Mouse (Mus musculus) midbrain, embryonic 11.5 days (tissue): Measurements from ENCODE around the gene Coasy. TPM values are rescaled to one million over a fixed set of nuclear protein-coding genes. Genes with fewer than 3 reads are reported as not detected.
A peak's percentile ranks its signal among the peaks of the same experiment; 100 is the strongest.

Experiments
- ATAC-seq: fragments of 200-750 bp; cut with Nextera tagmentation; 2 replicates; pipeline ENCODE4 v1.8.0; 2017; ENCODE audit warnings: moderate TSS enrichment, moderate library complexity; ENCODE audit not compliant: low FRiP score
- DNase-seq: peaks from one replicate; pipeline ENCODE4 v3.0.0; 2015; ENCODE audit warnings: low spot score; ENCODE audit errors: missing footprints
- H3K27ac ChIP-seq: fragments of 300-500 bp; sonication (generic); 2 replicates; pipeline ENCODE4 v1.5.1; 2014; ENCODE audit warnings: low read depth, low read length
- H3K27me3 ChIP-seq: fragments of 300-500 bp; sonication (generic); 2 replicates; pipeline ENCODE4 v1.6.1; 2014; ENCODE audit warnings: mild to moderate bottlenecking, low read length, moderate library complexity, mixed read lengths; ENCODE audit not compliant: control insufficient read depth, insufficient read depth
- H3K36me3 ChIP-seq: fragments of 300-500 bp; sonication (generic); 2 replicates; pipeline ENCODE4 v1.6.1; 2014; ENCODE audit warnings: mild to moderate bottlenecking, low read length, moderate library complexity, mixed read lengths; ENCODE audit not compliant: control insufficient read depth, insufficient read depth
- H3K4me1 ChIP-seq: fragments of 300-500 bp; sonication (generic); 2 replicates; pipeline ENCODE4 v1.6.1; 2014; ENCODE audit warnings: low read length; ENCODE audit not compliant: control insufficient read depth, insufficient read depth
- H3K4me2 ChIP-seq: fragments of 300-500 bp; sonication (generic); 2 replicates; pipeline ENCODE4 v1.6.1; 2014; ENCODE audit warnings: mild to moderate bottlenecking, moderate library complexity
- H3K4me3 ChIP-seq: fragments of 300-500 bp; sonication (generic); 2 replicates; pipeline ENCODE4 v1.5.1; 2014; ENCODE audit warnings: low read depth, low read length
- H3K9ac ChIP-seq: fragments of 300-500 bp; sonication (generic); 2 replicates; pipeline ENCODE4 v1.6.1; 2014; ENCODE audit warnings: low read length
- H3K9me3 ChIP-seq: fragments of 300-500 bp; sonication (generic); 2 replicates; pipeline ENCODE4 v1.6.1; 2016; ENCODE audit warnings: low read length; ENCODE audit not compliant: control insufficient read depth
- WGBS: fragments of 180-500 bp; shearing (Covaris S2); extraction: QIAGEN DNeasy Blood & Tissue Kit; methylation state at CpG from one replicate; pipeline ENCODE4 v1.1.7; 2014; 5-methylcytosine and 5-hydroxymethylcytosine counted together
- polyA plus RNA-seq: library from polyadenylated mRNA; unstranded; fragments of >200 nt; fragmentation: Nextera tagmentation; extraction: Ambion mirVana; gene quantifications from 2 replicates; pipeline ENCODE4 v1.2.1, GENCODE M21; 2014

Coasy gene
- polyA plus RNA-seq, 1 experiment from 2014 or later = 53.3 TPM

DNA sequence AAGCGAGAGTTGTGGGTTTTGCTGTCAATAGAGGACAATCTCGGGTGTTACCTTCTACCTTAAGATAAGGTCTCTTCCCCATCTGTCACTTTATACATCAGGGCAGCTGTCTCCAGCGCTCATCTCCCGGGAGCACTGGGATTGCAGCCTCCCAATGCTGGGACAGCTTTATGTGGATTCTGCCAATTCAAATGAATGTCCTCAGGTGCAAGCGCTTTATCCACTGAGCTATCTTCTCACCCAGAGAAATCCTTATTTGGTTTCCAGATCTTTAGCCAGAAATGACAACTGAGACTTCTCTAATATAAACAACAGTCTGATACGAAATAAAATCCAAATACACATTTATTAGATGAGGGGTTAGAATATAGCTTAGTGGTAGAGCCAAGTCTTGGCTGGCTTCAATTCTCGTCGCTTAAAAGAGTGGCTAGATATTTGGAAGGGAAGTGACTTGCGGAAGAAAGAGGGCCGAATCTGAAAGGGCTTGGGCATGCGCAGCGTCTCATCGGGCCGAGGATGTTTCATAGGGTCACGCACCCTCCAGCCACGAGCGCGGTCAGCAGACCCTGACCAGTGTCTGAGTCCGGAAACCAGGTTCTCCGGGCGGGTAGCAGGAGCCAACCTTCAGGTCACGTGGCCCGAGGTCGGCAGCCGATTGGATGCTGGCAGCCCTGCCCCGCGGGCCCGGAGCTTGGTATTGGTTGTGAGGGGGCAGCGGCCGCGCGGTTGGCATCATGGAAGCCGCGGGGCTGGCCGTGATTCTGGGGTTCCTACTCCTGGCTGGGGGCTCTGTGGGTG, 12.8 kb upstream of the Coasy start, which contains the start of gene Naglu:
Gene Naglu, plus strand, starts transcription at position 622 of the 798 bp plus-strand sequence.
- peak; percentile 98 for DNase-seq
- Histone ChIP-seq H3K9ac (peak within 1 kb of the TSS; percentile 86), H3K27me3 (peaks cover 2% of the 10 kb centered on the region; the same call in 1 of the 2 replicates), H3K4me2 (peak within 1 kb of the TSS; percentile 99), H3K4me1 (peaks cover 7% of the 10 kb centered on the region), H3K4me3 (peak within 1 kb of the TSS; percentile 82), H3K9me3 (no peaks in the 10 kb centered on the region), H3K36me3 (no peaks in the 10 kb centered on the region), H3K27ac (no peak within 1 kb of the TSS)
- WGBS = 4% methylated on average over 35 of the region's 35 CpGs
- ATAC-seq = peak; percentile 92

DNA sequence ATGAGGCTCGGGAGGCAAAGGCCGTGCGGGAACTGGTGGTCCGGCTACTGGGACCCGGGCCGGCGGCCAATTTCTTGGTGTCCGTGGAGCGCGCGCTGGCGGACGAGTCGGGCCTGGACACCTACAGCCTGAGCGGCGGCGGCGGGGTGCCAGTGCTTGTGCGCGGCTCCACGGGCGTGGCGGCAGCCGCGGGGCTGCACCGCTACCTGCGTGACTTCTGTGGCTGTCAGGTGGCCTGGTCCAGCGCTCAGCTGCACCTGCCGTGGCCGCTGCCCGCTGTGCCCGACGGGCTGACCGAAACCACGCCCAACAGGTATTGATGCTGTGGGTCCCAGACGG, 12.2 kb upstream of the Coasy start:
- DNase-seq = no peak
- H3K4me1 ChIP-seq = peaks cover 7% of the 10 kb centered on the region
- WGBS = under 1% methylated on average over 34 of the region's 36 CpGs
- no peaks in the 10 kb centered on the region for H3K36me3 ChIP-seq
- no peaks in the 10 kb centered on the region for H3K9me3 ChIP-seq
- peak overlapping the region; percentile 82 for H3K4me3 ChIP-seq
- no peak overlapping the region for H3K27ac ChIP-seq
- ATAC-seq = peak; percentile 73
- H3K27me3 ChIP-seq = peaks cover 2% of the 10 kb centered on the region; the same call in 1 of the 2 replicates
- peak overlapping the region; percentile 86 for H3K9ac ChIP-seq
- H3K4me2 ChIP-seq = peak overlapping the region; percentile 99

DNA sequence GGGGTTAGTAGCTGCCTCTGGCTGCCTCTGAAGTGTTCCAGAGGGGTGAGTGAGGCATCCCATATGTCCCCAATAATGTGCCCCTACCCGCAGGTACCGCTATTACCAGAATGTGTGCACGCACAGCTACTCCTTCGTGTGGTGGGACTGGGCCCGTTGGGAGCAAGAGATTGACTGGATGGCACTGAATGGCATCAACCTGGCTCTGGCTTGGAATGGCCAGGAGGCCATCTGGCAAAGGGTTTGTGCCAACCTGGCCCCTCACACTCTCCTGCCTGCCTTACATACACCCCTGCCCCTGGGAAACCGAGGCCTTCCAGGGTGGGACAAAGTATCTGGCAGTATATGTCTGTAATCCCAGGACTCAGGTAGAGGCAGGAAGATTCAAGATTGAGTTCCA, 11.4 kb upstream of the Coasy start:
- Histone ChIP-seq H3K4me2 (peak overlapping the region; percentile 99; the same call in 1 of the 2 replicates), H3K4me3 (no peak overlapping the region), H3K9me3 (no peaks in the 10 kb centered on the region), H3K36me3 (no peaks in the 10 kb centered on the region), H3K27ac (no peak overlapping the region), H3K9ac (peak overlapping the region; percentile 86; the same call in 1 of the 2 replicates), H3K4me1 (peaks cover 7% of the 10 kb centered on the region), H3K27me3 (peaks cover 2% of the 10 kb centered on the region; the same call in 1 of the 2 replicates)
- DNase-seq (no peak), ATAC-seq (no peak)
- WGBS = 81% methylated on average over 6 of the region's 6 CpGs

DNA sequence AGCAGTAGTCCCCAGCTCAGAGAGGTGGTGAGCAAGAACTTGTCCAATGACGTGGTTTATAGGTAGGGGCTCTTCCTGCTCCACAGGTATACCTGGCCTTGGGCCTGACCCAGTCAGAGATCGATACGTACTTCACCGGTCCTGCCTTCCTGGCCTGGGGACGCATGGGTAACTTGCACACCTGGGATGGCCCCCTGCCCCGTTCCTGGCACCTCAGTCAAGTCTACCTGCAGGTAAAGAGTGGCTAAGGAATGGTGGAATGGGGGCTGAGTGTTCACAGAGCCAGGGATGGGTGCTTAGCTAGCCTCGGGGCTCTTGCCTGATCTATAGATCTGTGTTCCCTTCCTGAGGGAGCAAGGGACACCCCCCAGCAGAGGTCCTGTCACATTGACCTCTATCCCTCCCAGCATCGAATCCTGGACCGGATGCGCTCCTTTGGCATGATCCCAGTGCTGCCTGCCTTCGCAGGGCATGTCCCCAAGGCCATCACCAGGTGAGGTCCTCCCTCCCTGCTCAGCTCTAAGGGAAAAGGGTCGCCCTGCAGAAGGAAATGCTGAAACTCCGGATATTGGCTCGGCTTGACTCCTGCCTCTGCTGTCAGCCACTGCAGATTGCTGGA, 10.4 kb upstream of the Coasy start:
- H3K4me3 ChIP-seq = no peak overlapping the region
- WGBS = 75% methylated on average over 14 of the region's 14 CpGs
- no peak overlapping the region for H3K4me2 ChIP-seq
- H3K9me3 ChIP-seq = no peaks in the 10 kb centered on the region
- peaks cover 5% of the 10 kb centered on the region for H3K4me1 ChIP-seq
- H3K27me3 ChIP-seq = peaks cover 7% of the 10 kb centered on the region
- no peak overlapping the region for H3K27ac ChIP-seq
- DNase-seq = no peak
- H3K9ac ChIP-seq = no peak overlapping the region
- no peaks in the 10 kb centered on the region for H3K36me3 ChIP-seq
- no peak for ATAC-seq

DNA sequence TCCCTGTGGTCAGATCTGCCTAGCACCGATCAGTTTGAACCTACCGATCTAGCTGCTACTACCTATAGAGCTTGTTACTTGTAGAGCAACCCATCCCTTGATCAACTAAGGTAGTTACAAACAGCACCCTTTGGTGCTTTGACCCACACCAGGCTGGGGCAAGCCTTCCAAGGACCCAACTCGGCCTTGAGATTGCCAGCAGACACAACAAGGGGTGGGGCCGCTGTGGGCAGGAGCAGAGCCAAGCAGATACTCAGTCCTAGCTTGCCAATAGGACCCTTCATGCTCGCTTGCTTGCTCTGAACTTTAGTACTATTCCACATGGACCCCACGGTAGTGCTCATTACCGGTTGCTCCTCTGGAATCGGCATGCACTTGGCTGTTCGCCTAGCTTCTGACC, 4.2 kb upstream of the Coasy start, which contains the start of gene Hsd17b1:
Gene Hsd17b1, plus strand, starts transcription at position 291 of the 400 bp plus-strand sequence.
- no peak for ATAC-seq
- 70% methylated on average over 9 of the region's 9 CpGs for WGBS
- H3K4me1 ChIP-seq = peaks cover 4% of the 10 kb centered on the region
- no peak within 1 kb of the TSS for H3K4me3 ChIP-seq
- H3K9ac ChIP-seq = no peak within 1 kb of the TSS
- no peak within 1 kb of the TSS for H3K27ac ChIP-seq
- no peaks in the 10 kb centered on the region for H3K36me3 ChIP-seq
- peaks cover 50% of the 10 kb centered on the region for H3K27me3 ChIP-seq
- DNase-seq = no peak
- no peak within 1 kb of the TSS for H3K4me2 ChIP-seq
- H3K9me3 ChIP-seq = no peaks in the 10 kb centered on the region

DNA sequence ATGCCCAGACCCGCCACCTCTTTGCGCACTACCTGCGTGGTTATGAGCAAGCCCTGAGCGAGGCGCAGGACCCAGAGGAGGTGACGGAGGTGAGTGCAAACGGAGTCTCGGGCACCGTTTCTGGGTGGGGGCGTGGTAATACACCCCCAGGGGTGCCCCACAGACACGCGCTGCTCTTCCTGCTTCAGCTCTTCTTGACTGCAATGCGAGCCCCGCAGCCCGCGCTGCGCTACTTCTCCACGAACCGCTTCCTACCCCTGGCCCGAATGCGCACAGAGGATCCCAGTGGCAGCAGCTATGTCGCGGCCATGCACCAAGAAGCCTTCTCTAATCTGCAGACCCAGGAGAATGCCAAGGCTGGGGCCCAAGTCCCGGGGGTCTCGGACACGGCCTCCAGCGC, 2.6 kb upstream of the Coasy start:
- Histone ChIP-seq H3K4me3 (no peak overlapping the region), H3K9ac (no peak overlapping the region), H3K27me3 (peaks cover 50% of the 10 kb centered on the region), H3K4me1 (peaks cover 8% of the 10 kb centered on the region), H3K27ac (no peak overlapping the region), H3K4me2 (no peak overlapping the region), H3K36me3 (no peaks in the 10 kb centered on the region), H3K9me3 (no peaks in the 10 kb centered on the region)
- 1% methylated on average over 27 of the region's 27 CpGs for WGBS
- ATAC-seq (no peak), DNase-seq (no peak)

DNA sequence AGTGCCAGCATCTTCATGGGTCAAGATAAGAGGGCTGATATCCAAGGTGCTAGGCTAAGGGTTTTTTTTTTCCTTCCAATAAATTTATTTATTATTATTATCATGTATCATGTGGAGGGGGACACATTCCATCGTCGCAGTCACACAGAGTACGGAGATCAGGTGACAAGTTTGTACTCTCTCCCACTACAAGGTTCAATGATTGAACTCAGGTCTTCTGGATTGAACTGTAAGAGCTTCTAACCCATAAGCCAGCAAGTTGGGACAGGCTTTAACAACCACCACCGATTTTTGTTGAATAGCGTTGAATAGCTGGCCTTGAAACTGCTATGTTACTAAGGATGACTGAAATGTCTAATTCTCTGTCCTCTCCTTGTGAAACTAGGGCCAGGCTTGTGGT, 1.9 kb upstream of the Coasy start:
- Histone ChIP-seq H3K4me3 (no peak overlapping the region), H3K27ac (no peak overlapping the region), H3K27me3 (peaks cover 50% of the 10 kb centered on the region), H3K4me1 (peaks cover 8% of the 10 kb centered on the region), H3K4me2 (no peak overlapping the region), H3K36me3 (no peaks in the 10 kb centered on the region), H3K9ac (no peak overlapping the region), H3K9me3 (no peaks in the 10 kb centered on the region)
- DNase-seq (no peak), ATAC-seq (no peak)
- WGBS = 58% methylated on average over 5 of the region's 5 CpGs

DNA sequence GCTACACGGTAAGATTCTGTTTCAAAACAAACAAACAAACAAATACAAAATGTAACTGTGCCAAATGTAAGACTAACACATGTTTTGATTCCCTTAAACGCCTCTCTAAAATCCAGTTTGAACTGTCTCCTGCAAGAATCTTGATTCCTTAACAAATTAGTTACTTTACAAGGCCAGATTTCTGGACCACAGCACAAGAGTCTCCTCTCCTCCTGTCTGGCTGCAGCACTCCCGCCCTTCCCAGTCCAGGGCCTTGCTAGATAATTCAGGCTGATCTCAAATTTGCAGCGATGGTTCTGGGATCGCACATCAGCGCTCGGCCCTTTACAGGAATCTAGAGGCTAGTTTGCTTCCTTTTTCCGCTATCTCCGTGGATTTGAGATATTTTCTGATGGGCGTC, 706 bp upstream of the Coasy start:
- Histone ChIP-seq H3K4me1 (peaks cover 14% of the 10 kb centered on the region), H3K9ac (peak overlapping the region; percentile 91), H3K4me2 (peak overlapping the region; percentile 97), H3K27ac (peak overlapping the region; percentile 33; the same call in 1 of the 2 replicates), H3K36me3 (no peaks in the 10 kb centered on the region), H3K4me3 (peak overlapping the region; percentile 86), H3K9me3 (no peaks in the 10 kb centered on the region), H3K27me3 (peaks cover 47% of the 10 kb centered on the region)
- 5% methylated on average over 10 of the region's 10 CpGs for WGBS
- DNase-seq (no peak), ATAC-seq (no peak)

DNA sequence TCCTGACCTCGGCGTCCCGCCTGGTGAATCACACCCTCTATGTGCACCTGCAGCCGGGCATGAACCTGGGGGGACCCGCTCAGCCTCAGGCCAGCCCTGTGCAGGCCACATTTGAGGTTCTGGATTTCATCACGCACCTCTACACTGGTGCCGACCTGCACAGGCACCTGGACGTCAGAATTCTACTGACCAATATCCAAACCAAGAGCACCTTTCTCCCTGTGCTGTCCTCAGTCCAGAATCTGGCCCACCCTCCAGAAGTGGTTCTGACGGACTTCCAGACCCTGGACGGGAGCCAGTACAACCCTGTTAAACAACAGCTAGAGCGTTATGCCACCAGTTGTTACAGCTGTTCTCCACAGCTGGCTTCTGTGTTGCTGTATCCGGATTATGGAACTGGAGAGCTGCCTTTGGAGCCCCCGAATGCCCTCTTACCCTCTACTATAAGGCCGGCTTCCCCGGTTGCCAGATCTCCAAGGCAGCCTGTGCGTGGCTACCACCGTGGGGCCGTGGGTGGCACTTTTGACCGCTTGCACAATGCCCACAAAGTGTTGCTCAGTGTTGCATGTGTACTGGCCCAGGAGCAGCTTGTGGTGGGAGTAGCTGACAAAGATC, 825 bp downstream of the Coasy start:
- DNase-seq (peak; percentile 83), ATAC-seq (peak; percentile 47; the same call in 1 of the 2 replicates)
- Histone ChIP-seq H3K9ac (peak overlapping the region; percentile 91), H3K27me3 (peaks cover 34% of the 10 kb centered on the region), H3K9me3 (no peaks in the 10 kb centered on the region), H3K27ac (peak overlapping the region; percentile 56), H3K4me3 (peak overlapping the region; percentile 86), H3K4me2 (peak overlapping the region; percentile 97), H3K36me3 (no peaks in the 10 kb centered on the region), H3K4me1 (peaks cover 24% of the 10 kb centered on the region)
- WGBS = 38% methylated on average over 19 of the region's 19 CpGs
